Mouse (Mus musculus) stomach, embryonic 16.5 days (tissue): ENCODE results near the gene Asb2. TPM values are rescaled to one million over a fixed set of nuclear protein-coding genes. Genes with fewer than 3 reads are reported as not detected.

Source experiments
- ATAC-seq: fragments of 200-750 bp; cut with Nextera tagmentation; 2 replicates; pipeline ENCODE4 v1.8.0; 2017; ENCODE audit warnings: moderate number of reproducible peaks, moderate TSS enrichment; ENCODE audit not compliant: insufficient read depth, low FRiP score
- H3K27ac ChIP-seq: fragments of 300-500 bp; sonication (generic); 2 replicates; pipeline ENCODE4 v1.5.1; 2014; ENCODE audit warnings: low read length
- H3K27me3 ChIP-seq: fragments of 300-500 bp; sonication (generic); 2 replicates; pipeline ENCODE4 v1.6.1; 2014; ENCODE audit warnings: low read length, control low read depth, mixed read lengths; ENCODE audit not compliant: control insufficient read depth, insufficient read depth
- H3K36me3 ChIP-seq: fragments of 300-500 bp; sonication (generic); 2 replicates; pipeline ENCODE4 v1.6.1; 2014; ENCODE audit warnings: low read length; ENCODE audit not compliant: control insufficient read depth, insufficient read depth
- H3K4me1 ChIP-seq: fragments of 300-500 bp; sonication (generic); 2 replicates; pipeline ENCODE4 v1.6.1; 2014; ENCODE audit warnings: low read length, control low read depth, mixed read lengths; ENCODE audit not compliant: control insufficient read depth, insufficient read depth
- H3K4me2 ChIP-seq: fragments of 300-500 bp; sonication (generic); 2 replicates; pipeline ENCODE4 v1.6.1; 2014; ENCODE audit warnings: low read depth, low read length, mixed read lengths
- H3K4me3 ChIP-seq: fragments of 300-500 bp; sonication (generic); replicated peaks from 2 replicates; pipeline ENCODE4 v1.5.1; 2014; ENCODE audit warnings: mild to moderate bottlenecking, low read length
- H3K9ac ChIP-seq: fragments of 300-500 bp; sonication (generic); 2 replicates; pipeline ENCODE4 v1.6.1; 2014; ENCODE audit warnings: low read length
- H3K9me3 ChIP-seq: fragments of 300-500 bp; sonication (generic); replicated peaks from 2 replicates; pipeline ENCODE4 v1.6.1; 2016; ENCODE audit warnings: low read length, control low read depth; ENCODE audit not compliant: control insufficient read depth
- WGBS: fragments of 180-500 bp; shearing (Covaris S2); extraction: QIAGEN DNeasy Blood & Tissue Kit; methylation state at CpG from one replicate; pipeline ENCODE4 v1.1.7; 2014; 5-methylcytosine and 5-hydroxymethylcytosine counted together
- polyA plus RNA-seq: library from polyadenylated mRNA; unstranded; fragments of >200 nt; fragmentation: Nextera tagmentation; extraction: Ambion mirVana; gene quantifications from 2 replicates; pipeline ENCODE4 v1.2.1, GENCODE M21; 2015

Gene Asb2
- polyA plus RNA-seq, 1 experiment from 2014 or later, result 26.3 TPM

DNA sequence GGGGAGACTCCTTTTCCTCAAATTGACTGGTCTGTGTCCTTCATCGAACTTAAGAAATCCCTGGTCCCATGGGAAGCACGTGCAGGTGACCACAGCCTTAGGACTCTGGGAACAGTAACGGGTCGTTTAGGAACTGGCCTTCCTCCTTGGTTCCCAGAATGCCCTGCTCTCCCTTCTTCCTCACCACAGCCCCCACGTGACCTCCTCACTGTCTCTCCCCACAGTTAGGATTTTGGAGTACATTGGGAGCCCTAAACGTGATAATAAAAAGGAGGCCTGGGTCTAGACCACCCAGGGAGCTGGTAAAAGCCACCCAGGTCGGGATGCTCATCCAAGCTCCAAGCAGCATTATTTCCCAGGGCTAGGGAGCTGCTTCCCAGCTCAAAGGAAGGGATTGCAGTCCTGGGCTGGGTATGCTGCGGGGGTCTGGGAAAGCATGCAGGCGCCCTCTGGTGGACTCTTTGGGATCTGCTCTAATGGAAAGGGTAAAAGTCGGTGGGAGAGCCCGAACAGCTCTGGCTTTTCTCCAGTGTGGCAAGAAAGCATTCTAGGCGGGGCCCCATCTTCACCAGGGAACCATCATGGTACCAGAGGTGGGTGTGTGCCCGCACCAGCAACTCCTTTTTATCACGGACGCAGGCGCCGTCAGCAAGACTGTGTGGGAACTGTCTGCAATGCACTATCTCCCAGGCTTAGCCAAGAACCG, 12.0 kb upstream of the Asb2 start:
- ATAC-seq, result peak; percentile 54
- peak overlapping the region; percentile 54; the same call in 1 of the 2 replicates for H3K9ac ChIP-seq
- WGBS, result 13% methylated on average over 18 of the region's 18 CpGs
- no peak overlapping the region for H3K27ac ChIP-seq
- peak overlapping the region; percentile 40 for H3K4me2 ChIP-seq
- no peaks in the 10 kb centered on the region for H3K4me1 ChIP-seq
- H3K27me3 ChIP-seq, result no peaks in the 10 kb centered on the region
- H3K36me3 ChIP-seq, result no peaks in the 10 kb centered on the region
- no peak overlapping the region for H3K4me3 ChIP-seq
- no peaks in the 10 kb centered on the region for H3K9me3 ChIP-seq

DNA sequence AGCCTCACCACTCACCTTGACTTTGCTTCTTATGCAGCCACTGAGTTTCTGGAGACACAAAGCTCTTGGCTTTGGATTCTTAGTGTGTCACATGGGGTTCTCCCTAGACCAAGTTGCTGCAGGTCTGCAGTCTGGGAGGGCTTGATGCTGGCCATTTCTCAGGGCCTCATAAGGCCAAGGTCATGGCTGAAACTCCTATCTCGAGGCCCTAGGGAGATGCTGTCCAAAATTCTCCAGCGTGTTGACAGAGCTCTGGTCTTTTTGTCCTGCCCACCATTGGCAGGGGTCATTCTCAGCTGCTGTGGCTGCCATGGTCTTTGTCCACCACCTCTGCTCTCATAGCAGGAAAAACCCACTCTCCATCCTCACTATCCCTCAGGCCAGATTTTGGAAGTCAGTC, 11.4 kb upstream of the Asb2 start:
- H3K4me3 ChIP-seq, result no peak overlapping the region
- H3K4me1 ChIP-seq, result no peaks in the 10 kb centered on the region
- no peaks in the 10 kb centered on the region for H3K9me3 ChIP-seq
- H3K27me3 ChIP-seq, result no peaks in the 10 kb centered on the region
- no peaks in the 10 kb centered on the region for H3K36me3 ChIP-seq
- no peak for ATAC-seq
- WGBS, result 68% methylated on average over 2 of the region's 2 CpGs
- H3K27ac ChIP-seq, result no peak overlapping the region
- no peak overlapping the region for H3K4me2 ChIP-seq
- H3K9ac ChIP-seq, result no peak overlapping the region

DNA sequence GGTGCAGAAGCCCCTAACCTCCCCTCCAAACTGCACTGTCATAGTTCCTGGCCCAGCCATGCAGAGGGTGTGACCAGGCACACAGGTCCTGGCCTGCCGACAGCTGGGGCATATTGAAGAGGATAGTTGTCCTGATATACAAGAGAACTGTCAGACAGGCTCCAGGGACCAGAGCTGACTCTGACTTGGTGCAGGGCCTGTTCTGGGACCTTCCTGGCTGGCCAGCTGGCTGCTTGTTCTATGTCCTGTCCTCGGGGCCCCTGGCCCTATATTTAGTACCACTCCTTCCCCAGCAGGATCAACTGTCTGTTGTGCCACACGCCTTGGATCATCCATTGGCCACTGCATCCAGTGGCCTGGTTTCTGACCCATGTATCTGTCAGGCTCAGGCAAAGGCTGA, 6.5 kb upstream of the Asb2 start:
- Histone ChIP-seq H3K9ac (no peak overlapping the region), H3K36me3 (no peaks in the 10 kb centered on the region), H3K4me3 (no peak overlapping the region), H3K27ac (no peak overlapping the region), H3K4me2 (no peak overlapping the region), H3K9me3 (no peaks in the 10 kb centered on the region), H3K4me1 (no peaks in the 10 kb centered on the region), H3K27me3 (no peaks in the 10 kb centered on the region)
- no peak for ATAC-seq
- WGBS, result 70% methylated on average over 3 of the region's 3 CpGs

DNA sequence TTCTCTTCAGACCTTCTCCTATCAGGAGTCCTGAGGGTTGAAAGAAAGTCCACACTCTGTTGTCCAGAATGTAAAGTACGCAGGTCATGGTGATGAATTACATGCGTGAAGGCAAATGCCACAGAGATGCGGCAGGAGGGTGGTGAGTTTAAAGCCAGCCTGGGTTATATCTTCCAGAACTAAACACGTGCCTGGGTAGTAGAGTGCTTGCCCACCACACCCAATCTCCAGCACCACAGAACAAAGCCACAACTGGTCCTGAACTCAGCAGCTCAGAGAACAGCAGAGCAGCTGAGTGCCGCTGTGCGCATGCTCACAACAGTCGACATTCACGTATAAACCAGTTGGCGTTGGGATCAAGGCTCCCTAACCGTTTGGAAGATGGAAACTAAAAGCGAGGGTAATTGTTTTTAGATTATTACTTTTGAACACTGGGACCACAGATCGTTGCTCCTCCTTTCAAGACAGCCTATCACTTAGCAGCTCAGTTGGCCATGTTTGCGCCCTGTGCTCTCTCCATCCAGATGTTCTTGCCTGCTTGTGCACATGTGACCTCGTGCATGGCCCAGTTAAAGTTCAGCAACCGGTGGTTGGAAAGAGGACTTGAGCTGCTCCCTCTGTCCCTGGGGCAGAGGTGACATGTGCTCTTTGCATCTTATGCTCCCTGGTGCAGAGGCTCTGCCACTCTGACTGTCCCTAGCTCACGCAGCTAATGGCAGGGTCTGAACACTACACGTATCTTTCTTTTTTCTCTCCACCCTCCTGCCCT, 5.9 kb upstream of the Asb2 start:
- Histone ChIP-seq H3K27ac (no peak overlapping the region), H3K4me1 (no peaks in the 10 kb centered on the region), H3K9ac (no peak overlapping the region), H3K4me2 (no peak overlapping the region), H3K4me3 (no peak overlapping the region), H3K27me3 (no peaks in the 10 kb centered on the region), H3K36me3 (no peaks in the 10 kb centered on the region), H3K9me3 (no peaks in the 10 kb centered on the region)
- WGBS, result 79% methylated on average over 17 of the region's 17 CpGs
- no peak for ATAC-seq

DNA sequence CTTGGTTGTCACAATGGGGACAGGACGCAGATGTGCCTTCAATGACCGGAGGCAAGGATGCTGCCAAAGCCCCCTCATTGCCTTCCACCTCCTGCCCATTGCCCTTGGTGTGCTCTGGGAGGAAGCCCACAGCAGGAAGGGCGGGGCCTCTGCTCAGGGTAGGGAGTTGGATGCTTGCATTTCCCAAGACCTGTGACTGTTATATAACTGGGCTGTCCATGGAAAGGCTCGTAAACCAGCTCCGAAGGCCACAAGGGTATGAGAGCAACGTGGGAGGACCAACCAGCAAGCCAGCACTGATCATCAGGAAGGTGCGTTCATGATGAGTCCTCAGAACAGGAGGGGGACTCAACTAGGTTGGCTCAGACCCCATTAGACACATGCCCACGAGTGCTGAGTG, 5.0 kb upstream of the Asb2 start:
- Histone ChIP-seq H3K27ac (no peak overlapping the region), H3K9me3 (no peaks in the 10 kb centered on the region), H3K9ac (no peak overlapping the region), H3K27me3 (no peaks in the 10 kb centered on the region), H3K4me1 (peaks cover 3% of the 10 kb centered on the region; the same call in 1 of the 2 replicates), H3K4me3 (no peak overlapping the region), H3K4me2 (no peak overlapping the region), H3K36me3 (no peaks in the 10 kb centered on the region)
- WGBS, result 79% methylated on average over 8 of the region's 8 CpGs
- no peak for ATAC-seq

DNA sequence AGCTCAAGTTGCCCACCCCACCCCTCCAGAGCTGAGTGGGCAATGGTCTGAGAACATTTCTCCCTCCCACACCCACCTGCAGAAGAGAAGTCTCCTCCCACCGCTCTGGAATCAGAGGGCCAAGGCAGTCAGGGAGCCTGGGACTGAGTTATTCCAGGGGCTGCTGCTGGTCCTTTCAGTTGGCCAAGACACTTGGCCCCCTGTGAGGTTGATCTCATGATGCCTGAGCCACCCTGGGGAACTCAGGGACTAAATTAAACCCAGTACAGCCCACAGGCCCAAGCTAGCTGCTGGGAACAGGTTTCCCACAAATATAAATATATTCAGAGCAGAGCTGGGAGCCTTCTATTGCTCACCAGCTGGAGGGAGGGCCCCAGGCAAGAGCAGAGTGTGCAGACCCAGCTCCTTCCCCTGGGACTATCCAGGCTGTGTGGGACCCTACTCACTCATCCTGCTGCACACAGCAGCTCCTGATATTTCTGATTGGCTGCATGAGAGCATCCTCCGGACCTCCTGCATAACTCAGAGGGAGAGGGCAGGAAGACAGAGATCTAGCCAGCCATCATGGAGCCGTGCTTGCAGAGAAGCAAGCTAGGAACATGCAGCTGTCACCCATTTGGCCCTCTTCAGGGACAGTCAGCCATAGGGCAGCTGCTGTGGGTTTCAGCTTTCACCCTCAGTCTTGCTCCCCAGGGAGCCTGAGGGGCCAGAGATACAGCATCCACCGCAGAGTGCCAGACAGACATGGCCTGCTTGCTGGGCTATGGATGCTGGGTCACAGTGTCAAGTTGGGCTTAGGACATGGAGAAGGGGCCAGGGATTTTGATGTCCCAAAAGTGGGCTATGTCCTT, 3.4 kb upstream of the Asb2 start:
- Histone ChIP-seq H3K27me3 (no peaks in the 10 kb centered on the region), H3K4me2 (no peak overlapping the region), H3K27ac (no peak overlapping the region), H3K4me3 (no peak overlapping the region), H3K9ac (no peak overlapping the region), H3K9me3 (no peaks in the 10 kb centered on the region), H3K4me1 (peaks cover 3% of the 10 kb centered on the region; the same call in 1 of the 2 replicates), H3K36me3 (no peaks in the 10 kb centered on the region)
- no peak for ATAC-seq
- 60% methylated on average over 4 of the region's 4 CpGs for WGBS

DNA sequence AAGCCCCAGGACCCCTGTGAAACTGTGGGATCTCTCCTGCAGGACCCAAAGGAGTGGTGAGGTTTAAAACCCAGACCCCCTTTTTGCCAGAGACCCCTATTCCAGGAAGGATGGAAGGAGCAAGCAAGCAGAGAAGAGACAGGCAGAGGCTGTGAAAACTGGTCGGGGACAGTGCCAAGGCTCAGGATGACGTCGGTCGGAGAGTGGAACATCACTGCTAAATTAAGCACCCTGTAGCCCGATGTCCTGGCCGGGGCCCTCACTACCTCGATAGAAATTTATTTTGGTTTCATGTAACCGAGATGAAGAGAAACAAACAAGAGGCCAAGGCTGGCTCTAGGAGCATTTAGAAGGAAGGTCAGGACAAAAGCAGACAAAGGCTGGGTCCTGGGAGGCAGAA, 2.4 kb upstream of the Asb2 start:
- Histone ChIP-seq H3K36me3 (no peaks in the 10 kb centered on the region), H3K9ac (no peak overlapping the region), H3K27me3 (no peaks in the 10 kb centered on the region), H3K27ac (no peak overlapping the region), H3K4me2 (no peak overlapping the region), H3K4me1 (peaks cover 3% of the 10 kb centered on the region; the same call in 1 of the 2 replicates), H3K9me3 (no peaks in the 10 kb centered on the region), H3K4me3 (no peak overlapping the region)
- WGBS, result 77% methylated on average over 8 of the region's 8 CpGs
- ATAC-seq, result no peak

DNA sequence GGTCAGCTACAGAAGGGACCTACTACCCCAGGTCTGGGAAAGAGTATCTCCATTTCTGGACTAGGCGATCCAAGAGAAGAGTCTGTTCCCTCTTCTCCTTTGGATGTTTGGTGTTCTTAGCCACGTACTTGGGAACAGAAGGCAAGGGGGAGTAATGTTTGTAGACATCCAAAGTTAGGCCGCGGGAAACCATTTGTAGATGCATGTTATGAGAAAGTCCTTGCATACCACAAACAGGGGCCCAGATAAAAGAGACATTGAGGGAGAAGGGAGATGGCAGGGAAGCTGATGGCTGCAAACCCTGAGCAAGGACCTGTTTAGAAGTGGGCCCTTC, 581 bp upstream of the Asb2 start:
- Histone ChIP-seq H3K27me3 (no peaks in the 10 kb centered on the region), H3K36me3 (no peaks in the 10 kb centered on the region), H3K4me3 (no peak overlapping the region), H3K9me3 (no peaks in the 10 kb centered on the region), H3K4me2 (no peak overlapping the region), H3K9ac (no peak overlapping the region), H3K4me1 (peaks cover 3% of the 10 kb centered on the region; the same call in 1 of the 2 replicates), H3K27ac (peak overlapping the region; percentile 76)
- 80% methylated on average over 4 of the region's 4 CpGs for WGBS
- ATAC-seq, result no peak

DNA sequence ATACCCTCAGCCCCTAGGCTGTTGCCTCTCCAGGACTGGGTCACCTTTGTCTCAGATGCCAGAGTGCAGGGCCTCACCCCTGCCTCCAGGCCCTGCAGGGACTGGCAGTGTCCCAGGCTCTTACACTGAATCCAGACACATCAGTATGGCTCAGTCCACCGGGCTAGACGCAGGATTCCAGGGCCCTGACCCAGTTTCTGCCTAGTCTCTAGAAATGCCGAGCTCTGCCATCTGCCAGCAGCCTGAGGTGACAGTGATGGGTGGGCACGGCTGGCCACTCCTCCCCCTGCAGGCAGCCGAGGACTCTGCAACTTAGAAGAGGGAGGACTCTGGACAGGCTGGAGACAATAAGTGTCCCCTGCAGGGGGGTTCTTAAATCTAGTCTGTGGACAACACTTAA, 2.3 kb downstream of the Asb2 start:
- Histone ChIP-seq H3K27me3 (no peaks in the 10 kb centered on the region), H3K4me1 (peaks cover 3% of the 10 kb centered on the region; the same call in 1 of the 2 replicates), H3K9ac (peak overlapping the region; percentile 32), H3K36me3 (no peaks in the 10 kb centered on the region), H3K4me3 (peak overlapping the region; percentile 37), H3K9me3 (no peaks in the 10 kb centered on the region), H3K27ac (no peak overlapping the region), H3K4me2 (peak overlapping the region; percentile 34)
- ATAC-seq, result no peak
- 17% methylated on average over 5 of the region's 5 CpGs for WGBS
